Mouse (Mus musculus): ENCODE measurements around the gene Nup160.

The Nup160 gene

GRCm38 (mm10) chr2:90677007-90677406 is at the start of gene Nup160:
Gene Nup160, plus strand, starts transcription at chr2:90677215.
- no peak for DNase-seq

DNA sequence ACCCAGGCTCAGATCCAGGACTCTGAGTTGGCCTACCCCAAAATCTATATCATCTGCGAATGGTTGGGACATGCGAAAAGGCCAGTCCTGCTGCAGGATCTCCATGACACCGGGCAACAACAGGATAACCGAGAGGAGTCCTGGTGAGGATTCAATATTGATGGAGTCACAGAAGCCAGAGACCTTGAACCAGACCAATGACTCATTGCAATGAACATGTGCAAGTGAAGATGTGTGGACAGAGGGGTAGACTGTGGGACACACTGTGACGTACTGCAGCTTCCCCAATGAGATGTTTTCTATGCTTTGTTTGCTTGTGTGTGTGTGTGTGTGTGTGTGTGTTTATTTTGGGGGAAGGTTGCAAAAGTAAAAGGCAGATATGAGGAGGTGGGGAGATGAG is 48.8 kb upstream of the Nup160 start:
- DNase-seq, result no peak

DNA sequence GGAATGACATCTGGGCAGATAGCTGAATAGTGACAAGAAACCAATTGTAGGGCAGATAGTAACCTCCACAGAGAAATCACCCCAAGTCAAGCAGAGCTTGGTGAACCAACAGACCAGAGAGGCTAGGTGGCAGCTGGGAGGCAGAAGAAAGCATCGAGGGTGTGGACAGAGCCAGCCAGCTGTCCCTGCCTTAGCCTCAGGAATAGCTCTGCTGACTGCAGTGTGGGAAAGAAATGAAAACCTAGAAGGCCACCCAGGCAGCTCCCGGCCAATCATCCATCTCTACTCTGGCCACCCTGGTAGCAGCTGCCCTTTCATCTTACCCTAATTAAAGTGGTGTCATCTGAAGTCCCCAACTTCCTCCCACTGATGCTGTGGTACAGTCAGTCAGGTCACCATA is 47.5 kb upstream of the Nup160 start:
- no peak for DNase-seq

DNA sequence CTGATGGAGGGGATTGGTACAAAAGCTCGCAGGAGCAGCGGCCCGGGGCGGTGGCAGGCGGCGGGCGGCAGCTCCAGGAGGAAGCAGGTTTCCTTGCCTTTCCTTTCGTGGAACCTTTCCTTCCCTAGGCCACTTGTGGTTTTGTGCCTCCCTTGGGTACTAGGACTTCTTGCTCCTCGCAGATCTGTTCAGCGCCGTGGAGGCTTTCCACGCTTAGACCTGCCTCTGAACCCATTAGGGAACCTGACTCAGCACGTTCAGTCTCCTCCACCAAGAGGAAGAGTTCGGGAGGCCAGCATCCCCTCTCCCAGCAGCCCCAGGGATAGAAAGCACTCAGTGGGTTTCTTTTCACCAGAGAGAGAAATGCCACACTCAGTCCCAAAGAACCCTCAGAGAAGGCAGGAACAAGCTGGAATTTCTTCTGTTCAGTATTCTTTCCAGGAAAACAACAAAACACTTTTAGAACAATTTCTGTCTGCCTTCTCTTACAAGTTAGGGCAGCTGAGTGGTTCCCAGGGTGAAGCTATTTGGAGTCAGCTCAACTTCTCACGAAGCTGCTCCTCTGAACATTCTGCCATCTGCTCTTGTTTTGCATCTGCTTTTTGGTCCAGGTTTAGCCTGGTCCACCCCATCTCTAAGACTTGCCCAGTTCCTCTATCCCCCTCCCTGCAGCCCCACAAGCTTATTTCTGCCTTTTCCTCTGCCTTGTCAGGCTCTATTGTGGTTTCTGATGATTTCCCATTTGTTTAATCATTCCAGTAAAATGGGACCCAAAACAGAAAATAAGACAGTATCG is 44.9 kb upstream of the Nup160 start:
- no peak for DNase-seq

DNA sequence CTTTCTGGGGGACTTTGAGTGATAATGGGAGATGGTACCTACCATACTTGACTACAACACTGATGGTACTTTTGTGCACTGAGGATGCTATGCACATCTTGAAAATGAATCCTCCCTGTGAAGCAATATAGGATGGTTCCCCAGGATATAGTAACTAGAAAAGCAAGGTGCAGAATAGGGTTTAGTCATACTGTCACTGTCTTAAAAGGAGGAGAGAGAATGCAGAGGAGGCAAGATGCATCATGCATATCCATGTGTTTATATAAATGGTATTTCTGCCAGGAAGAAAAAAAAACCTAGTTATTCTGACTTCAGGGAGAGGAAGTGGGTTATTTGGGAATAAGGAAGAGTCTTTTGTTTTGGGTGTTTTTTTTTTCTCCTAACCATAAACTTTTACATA is 42.3 kb upstream of the Nup160 start:
- no peak for DNase-seq

- DNase-seq, result no peak
Observed at GRCm38 (mm10) chr2:90635085-90635723, 41.8 kb upstream of the Nup160 start.

- DNase-seq, result no peak
Observed at GRCm38 (mm10) chr2:90636853-90637252, 40.2 kb upstream of the Nup160 start.

DNA sequence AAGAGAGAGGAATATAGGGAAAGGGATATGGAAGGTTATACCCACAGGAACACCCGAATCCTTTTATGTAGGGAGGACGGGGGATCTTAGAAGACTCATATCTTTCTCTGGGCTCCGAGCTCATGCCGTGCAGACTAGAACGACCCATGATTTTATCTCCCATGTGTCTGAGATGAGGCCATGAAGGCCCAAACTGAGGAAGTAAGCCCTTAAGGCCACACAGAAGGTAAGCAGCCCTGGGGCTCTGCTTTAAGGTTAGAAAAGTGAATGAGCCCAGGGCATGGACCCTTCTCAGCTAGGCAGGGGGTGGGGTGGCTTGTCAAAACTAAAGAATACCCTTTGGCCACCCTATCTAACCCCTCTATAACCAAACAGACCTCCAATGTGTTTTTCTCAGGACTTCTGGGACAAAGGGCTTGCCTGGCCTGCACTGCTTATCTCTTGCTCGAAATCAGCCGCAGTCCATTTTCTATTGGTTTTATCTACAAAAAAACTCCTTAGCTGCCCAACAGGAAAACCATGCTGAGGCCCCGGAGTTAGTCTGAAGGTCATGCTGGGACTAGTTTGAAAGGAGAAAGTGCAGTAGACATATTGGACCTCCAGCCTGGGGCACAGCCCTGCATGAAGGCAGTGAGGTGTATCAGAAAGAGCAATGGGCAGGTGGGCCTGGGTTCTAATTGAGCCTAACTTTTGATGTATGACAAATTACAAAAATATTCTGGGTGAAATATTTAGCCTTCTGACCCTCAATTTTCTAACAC is 37.8 kb upstream of the Nup160 start:
- no peak for DNase-seq

DNA sequence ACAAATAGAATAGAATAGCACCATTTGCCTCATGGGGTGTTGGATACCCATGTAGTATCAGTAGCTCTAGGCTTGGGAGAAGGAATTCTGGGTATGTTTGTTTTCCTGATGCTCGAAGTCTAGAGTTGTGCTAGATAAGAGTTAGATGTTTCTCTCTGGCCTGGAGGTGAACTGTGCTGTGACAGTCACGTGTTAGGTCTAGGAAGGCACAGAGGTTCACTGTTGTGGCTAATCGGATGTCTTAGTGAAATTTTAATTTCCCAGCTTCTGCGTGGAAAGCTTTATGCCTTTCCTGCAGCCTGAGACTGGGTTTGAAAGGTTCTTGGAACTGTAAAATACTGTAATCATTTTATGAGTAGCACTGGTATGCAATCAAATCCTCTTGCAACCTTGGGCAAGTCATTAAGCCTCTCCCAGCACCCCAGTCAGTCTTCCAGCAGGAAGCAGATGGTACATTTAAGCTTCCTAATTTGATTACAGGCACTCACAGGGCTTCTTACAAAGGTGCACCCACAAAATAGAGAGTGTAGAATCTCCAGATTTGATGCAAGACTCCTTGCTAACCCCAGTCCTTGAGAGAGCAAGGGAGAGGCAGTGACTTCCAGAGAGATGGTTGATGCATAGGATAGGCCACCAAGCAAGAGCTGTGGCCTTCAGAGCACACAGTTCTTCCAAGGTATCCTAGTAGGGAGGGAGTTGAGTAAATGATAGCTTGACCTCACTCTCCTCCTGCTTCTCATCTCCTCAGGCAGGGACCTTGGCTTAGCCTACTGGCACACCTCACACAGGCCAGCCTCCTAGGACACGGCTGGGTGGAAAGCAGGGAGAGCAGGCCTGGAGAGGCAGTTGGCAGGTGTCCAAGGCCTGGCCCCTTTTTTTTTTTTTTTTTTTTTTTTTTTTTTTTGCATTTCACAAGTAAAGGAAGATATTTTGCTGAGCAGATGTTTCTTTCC is 37.0 kb upstream of the Nup160 start:
- no peak for DNase-seq

DNA sequence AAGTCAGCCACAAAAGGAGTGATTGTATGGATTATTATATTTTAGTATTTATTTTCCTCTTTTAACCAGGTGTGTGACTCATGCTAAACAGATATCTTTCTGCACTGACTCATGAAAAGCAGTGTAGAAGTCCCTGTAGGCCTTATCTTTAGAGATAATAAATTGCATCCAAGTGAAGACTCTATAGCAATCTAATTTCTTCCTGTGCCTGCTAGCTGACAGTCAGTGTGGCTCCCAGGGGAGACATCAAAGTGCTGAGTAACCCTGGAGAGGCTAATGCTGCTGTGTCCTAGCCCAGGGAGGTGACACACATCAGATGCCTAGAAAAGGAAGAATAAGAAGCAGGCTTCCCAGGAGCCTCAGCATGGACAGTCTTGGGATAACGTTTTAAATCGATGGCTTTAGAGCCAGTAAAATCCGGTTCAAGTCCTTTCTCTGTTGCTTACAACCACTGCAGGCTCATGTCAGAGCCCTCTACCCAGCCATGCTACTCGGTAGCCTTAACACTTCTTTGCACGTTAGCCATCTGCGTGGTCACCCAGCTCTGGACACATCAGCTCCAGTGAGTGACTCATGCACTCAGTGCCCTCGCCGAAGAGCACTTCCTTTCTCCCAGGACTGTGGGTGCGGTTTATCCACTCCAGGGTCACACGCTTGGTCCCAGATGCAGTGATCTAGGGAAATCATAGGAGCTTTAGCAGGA is 35.9 kb upstream of the Nup160 start:
- DNase-seq, result no peak

GRCm38 (mm10) chr2:90641710-90642039 is 35.3 kb upstream of the Nup160 start:
- DNase-seq, result no peak

DNA sequence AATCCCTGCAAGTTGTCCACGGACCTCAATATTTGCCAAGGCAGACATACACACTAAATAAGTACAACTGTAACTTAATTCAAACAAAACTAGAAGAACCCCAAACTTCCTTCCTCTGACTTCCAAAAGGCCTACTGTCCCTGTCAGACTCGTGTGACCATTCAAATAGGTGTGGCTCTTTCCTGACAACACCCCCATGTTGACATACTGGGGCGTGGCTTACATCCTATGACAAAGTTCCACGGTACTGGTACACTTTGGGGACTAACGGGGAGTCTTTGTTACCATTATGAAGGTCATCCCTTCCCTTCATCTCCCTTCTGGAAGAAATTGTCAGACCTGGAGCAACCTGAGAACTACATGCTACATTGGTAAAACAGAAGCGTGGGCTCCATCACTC is 29.9 kb upstream of the Nup160 start:
- no peak for DNase-seq

- no peak for DNase-seq
Observed at GRCm38 (mm10) chr2:90649405-90649804, 27.6 kb upstream of the Nup160 start.

- no peak for DNase-seq
Observed at GRCm38 (mm10) chr2:90649965-90650364, 27.1 kb upstream of the Nup160 start.

DNA sequence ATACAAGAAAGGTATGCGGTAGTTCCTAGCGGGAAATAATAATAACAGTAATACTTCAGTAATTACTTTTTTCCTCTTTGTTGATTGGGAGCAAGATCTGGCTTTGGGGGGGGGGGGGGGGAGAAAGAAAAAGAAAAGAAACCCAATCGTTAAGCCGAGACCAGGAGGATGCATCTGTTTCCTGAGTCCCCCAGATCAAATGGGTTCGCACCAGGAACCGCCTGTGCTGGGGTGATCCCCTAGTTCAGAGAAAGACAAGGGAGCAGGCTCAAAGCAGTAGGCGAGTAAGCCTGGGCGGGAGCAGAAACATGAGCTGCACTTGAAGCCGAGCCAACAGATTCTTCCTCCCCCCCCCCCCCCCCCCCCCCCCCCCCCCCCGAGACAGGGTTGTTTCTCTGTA is 24.9 kb upstream of the Nup160 start:
- no peak for DNase-seq

GRCm38 (mm10) chr2:90652993-90653392 is 24.0 kb upstream of the Nup160 start:
- DNase-seq, result no peak

DNA sequence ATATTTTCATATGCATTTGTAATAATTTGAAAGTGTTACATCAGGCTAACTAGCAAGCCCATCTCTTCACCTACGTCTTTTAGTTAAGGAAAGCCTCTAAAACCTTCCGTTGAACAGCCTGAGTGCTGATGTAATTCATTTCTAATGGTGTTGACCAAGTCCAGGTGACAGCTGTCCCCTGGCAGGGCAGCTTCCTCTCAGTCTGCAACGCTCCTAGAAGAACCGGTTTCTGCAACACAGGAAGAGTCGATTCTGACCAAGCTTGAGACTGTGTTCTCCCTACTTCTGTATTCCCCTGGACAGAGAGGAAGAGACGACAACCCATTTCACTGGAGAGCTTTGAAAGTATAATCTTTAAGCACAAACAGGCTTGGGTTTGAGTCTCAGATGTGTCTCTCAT is 21.6 kb upstream of the Nup160 start:
- no peak for DNase-seq

- DNase-seq, result no peak
Observed at GRCm38 (mm10) chr2:90658613-90659012, 18.4 kb upstream of the Nup160 start.

- DNase-seq, result peak; percentile 56
Observed at GRCm38 (mm10) chr2:90659016-90659415, 18.0 kb upstream of the Nup160 start.

DNA sequence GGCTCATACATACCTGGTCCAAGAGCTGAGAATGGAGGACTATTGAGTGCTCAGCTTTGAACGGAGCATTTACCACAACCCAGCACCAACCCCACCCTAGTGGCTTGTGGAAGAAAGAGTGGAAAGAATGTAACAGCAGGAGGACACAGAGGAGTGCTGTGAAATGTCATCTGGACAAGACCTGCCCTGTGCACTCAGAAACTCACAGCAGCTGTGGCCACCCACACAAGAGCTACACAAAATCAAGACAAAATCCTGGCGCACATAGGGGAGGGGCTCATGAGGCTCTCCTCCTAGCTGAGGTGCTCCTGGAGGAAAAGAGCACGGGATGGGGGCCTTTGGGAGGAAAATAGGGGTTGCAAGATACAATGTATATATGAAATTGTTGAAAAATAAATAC is 17.4 kb upstream of the Nup160 start:
- no peak for DNase-seq

DNA sequence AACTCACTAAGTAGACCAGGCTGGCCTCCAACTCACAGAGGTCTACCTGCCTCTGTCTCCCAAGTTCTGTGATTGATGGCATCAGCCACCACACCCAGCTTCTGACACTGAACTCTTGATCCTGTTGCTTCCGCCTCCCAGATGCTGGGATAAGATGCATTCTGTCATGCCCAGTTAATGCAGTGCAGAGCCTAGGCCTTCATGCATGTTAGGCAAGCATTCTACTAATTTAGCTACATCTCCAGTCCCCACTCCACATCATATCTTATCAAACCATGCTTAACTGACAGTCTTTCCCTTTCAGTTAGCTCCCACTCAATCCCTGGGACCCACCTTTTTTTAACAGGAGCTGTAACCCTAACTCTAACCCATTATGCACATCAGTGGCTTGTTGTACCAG is 16.1 kb upstream of the Nup160 start:
- DNase-seq, result peak; percentile 45

DNA sequence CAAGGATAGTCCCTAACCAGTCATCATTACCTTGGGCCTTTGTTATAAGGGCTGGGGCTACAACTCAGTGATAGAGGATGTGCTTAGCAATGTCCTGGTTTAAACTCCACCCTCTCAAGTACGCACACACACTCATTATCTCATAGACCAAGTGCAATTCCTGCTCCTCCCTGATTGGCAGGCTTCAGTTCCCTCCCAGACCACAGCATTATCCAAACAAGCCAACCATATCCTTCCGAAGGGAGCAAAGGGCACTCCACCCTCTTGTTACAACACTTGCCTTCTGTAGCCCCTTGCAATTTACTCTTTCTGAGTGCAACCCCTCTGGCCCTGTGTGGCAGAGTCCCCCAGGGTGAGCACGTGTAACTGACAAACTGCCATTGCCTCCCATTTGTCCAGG is 15.6 kb upstream of the Nup160 start:
- peak; percentile 80 for DNase-seq

Data from liver (tissue).